Mouse (Mus musculus) hindbrain, embryonic 15.5 days (tissue): Measurements from ENCODE around the gene B4gat1. TPM values are rescaled to one million over a fixed set of nuclear protein-coding genes. Genes with fewer than 3 reads are reported as not detected.

Experiments
- ATAC-seq: fragments of 200-750 bp; cut with Nextera tagmentation; 2 replicates; pipeline ENCODE4 v1.8.0; 2017; ENCODE audit warnings: low read depth, moderate number of reproducible peaks, moderate TSS enrichment; ENCODE audit not compliant: low FRiP score
- H3K27ac ChIP-seq: fragments of 300-500 bp; sonication (generic); replicated peaks from 2 replicates; pipeline ENCODE4 v1.5.1; 2015; ENCODE audit warnings: mild to moderate bottlenecking, inconsistent platforms
- H3K27me3 ChIP-seq: fragments of 300-500 bp; sonication (generic); 2 replicates; pipeline ENCODE4 v1.6.1; 2015; ENCODE audit warnings: control low read depth, inconsistent platforms
- H3K36me3 ChIP-seq: fragments of 300-500 bp; sonication (generic); 2 replicates; pipeline ENCODE4 v1.6.1; 2015; ENCODE audit warnings: control low read depth, inconsistent platforms
- H3K4me1 ChIP-seq: fragments of 300-500 bp; sonication (generic); replicated peaks from 2 replicates; pipeline ENCODE4 v1.6.1; 2015; ENCODE audit warnings: control low read depth, inconsistent platforms
- H3K4me2 ChIP-seq: fragments of 300-500 bp; sonication (generic); 2 replicates; pipeline ENCODE4 v1.6.1; 2015; ENCODE audit warnings: moderate library complexity, mild to moderate bottlenecking, inconsistent platforms
- H3K4me3 ChIP-seq: fragments of 300-500 bp; sonication (generic); 2 replicates; pipeline ENCODE4 v1.5.1; 2015; ENCODE audit warnings: mild to moderate bottlenecking, inconsistent platforms
- H3K9ac ChIP-seq: fragments of 300-500 bp; sonication (generic); 2 replicates; pipeline ENCODE4 v1.6.1; 2015; ENCODE audit warnings: inconsistent platforms
- H3K9me3 ChIP-seq: fragments of 300-500 bp; sonication (generic); 2 replicates; pipeline ENCODE4 v1.6.1; 2016; ENCODE audit warnings: control low read depth, inconsistent platforms
- WGBS: fragments of 180-500 bp; shearing (Covaris S2); methylation state at CpG from one replicate; pipeline ENCODE4 v1.1.7; 2015; 5-methylcytosine and 5-hydroxymethylcytosine counted together
- polyA plus RNA-seq: library from polyadenylated mRNA; unstranded; fragments of >200 nt; fragmentation: Nextera tagmentation; extraction: Ambion mirVana; gene quantifications from 2 replicates; pipeline ENCODE4 v1.2.1, GENCODE M21; 2015

Gene B4gat1
- polyA plus RNA-seq, 1 experiment from 2014 or later: 93.1 TPM

DNA sequence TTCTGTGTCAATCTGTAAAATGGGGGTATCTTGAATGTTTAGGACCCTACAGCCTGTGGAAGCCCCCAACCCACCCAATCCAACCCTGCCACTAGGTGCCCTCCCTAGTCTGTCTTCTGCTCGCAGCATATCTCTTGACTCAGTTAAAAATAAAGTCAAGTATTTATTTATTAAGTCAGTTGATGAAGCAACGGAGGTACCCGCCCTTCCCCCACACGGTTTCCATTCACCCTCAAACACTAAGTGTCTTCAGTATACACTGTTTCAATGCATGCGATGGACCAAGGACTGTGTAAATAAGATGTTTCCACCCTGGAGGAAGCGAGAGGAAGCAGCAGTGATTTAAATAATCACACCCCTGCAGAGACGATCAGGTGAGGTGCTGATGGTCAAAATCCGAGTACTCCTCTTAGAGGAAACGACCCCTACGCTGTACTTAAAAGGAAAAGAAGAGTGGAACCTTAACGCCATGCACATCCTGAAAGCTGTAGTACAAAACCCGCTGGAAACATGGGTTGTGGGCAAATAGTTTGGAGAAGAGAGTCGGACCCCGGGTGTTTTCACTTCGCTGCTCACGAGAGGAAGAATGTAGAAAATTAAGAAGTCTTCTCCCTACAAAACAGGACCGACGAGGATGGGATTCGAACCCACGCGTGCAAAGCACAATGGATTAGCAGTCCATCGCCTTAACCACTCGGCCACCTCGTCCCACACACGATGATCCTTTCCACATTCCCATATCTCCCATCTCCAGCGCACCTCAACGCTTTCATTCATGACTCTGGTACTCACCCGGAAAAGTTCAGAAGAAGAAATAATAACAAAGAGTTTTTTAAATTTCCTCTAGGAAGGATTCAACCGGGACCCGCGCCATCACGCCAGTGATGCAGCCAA lies 701 bp upstream of the B4gat1 start:
- WGBS: 6% methylated on average over 32 of the region's 32 CpGs
- peaks cover 3% of the 10 kb centered on the region; the same call in 1 of the 2 replicates for H3K36me3 ChIP-seq
- peak; percentile 59 for ATAC-seq
- peak overlapping the region; percentile 92 for H3K27ac ChIP-seq
- peak overlapping the region; percentile 91 for H3K4me3 ChIP-seq
- H3K4me1 ChIP-seq: peaks cover 36% of the 10 kb centered on the region
- H3K9ac ChIP-seq: peak overlapping the region; percentile 95
- peak overlapping the region; percentile 96 for H3K4me2 ChIP-seq
- H3K27me3 ChIP-seq: no peaks in the 10 kb centered on the region
- H3K9me3 ChIP-seq: no peaks in the 10 kb centered on the region

DNA sequence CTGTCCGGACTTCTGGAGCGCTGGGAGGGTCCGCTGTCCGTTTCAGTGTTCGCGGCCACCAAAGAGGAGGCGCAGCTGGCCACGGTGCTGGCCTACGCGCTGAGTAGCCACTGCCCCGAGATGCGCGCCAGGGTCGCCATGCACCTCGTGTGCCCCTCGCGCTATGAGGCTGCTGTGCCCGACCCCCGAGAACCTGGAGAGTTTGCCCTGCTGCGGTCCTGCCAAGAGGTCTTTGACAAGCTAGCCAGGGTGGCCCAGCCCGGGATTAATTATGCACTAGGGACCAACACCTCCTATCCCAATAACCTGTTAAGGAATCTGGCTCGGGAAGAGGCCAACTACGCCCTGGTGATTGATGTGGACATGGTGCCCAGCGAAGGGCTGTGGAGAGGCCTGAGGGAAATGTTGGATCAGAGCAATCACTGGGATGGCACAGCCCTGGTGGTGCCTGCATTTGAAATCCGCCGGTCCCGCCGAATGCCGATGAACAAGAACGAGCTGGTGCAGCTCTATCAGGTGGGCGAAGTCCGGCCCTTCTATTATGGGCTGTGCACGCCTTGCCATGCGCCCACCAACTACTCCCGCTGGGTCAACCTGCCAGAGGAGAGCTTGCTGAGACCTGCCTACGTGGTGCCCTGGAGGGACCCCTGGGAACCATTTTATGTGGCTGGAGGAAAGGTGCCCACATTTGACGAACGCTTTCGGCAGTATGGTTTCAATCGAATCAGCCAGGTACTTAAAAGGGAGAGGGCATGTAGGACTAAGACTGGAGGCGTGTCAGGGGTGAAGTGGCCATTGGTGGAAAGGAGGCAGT lies 882 bp downstream of the B4gat1 start:
- Histone ChIP-seq H3K9me3 (no peaks in the 10 kb centered on the region), H3K4me3 (peak overlapping the region; percentile 91), H3K36me3 (peaks cover 9% of the 10 kb centered on the region; the same call in 1 of the 2 replicates), H3K9ac (peak overlapping the region; percentile 95), H3K4me1 (peaks cover 37% of the 10 kb centered on the region), H3K27me3 (no peaks in the 10 kb centered on the region), H3K27ac (peak overlapping the region; percentile 92), H3K4me2 (peak overlapping the region; percentile 96)
- ATAC-seq: no peak; the same call in 1 of the 2 replicates
- WGBS: 11% methylated on average over 41 of the region's 41 CpGs

DNA sequence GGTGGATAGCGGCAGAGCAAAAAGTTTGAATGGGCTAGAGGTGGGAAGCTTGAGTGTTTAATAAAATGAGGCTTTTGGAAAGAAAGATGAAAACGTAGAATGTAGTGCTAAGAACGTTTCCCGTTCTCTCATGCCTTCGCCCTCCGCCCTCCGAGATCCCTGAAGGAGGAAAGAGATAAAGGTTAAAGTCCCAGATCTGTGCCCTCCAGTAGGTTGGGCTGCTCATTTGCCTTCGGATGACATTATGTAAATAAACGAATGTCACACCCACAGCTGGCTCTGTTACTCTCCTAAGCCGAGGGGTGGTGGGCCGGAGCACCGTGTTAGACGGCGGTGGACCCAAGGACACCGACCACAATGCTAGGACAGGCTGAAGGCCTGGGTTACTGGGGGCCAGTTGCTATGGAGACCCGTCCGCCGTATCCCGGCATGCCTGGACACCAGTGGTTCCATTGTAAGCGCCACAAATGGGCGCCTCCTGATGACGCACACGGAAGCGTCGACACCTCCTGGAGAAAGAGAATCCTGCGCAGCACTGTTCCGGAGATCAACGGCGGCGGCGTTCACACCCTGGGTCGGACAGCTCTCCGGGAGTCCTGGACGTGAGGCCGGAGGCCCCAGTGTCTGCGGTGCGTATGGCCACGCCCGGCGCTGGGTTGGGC lies 2.4 kb downstream of the B4gat1 start, which contains the start of gene Brms1:
Brms1 (plus strand) TSS at position 493 of the 662 bp plus-strand sequence.
- WGBS: 7% methylated on average over 40 of the region's 40 CpGs
- H3K9me3 ChIP-seq: no peaks in the 10 kb centered on the region
- H3K4me3 ChIP-seq: peak within 1 kb of the TSS; percentile 91
- peak within 1 kb of the TSS; percentile 95 for H3K9ac ChIP-seq
- peak; percentile 60 for ATAC-seq
- H3K36me3 ChIP-seq: peaks cover 9% of the 10 kb centered on the region; the same call in 1 of the 2 replicates
- no peaks in the 10 kb centered on the region for H3K27me3 ChIP-seq
- H3K4me2 ChIP-seq: peak within 1 kb of the TSS; percentile 96
- H3K27ac ChIP-seq: peak within 1 kb of the TSS; percentile 67
- H3K4me1 ChIP-seq: peaks cover 37% of the 10 kb centered on the region

DNA sequence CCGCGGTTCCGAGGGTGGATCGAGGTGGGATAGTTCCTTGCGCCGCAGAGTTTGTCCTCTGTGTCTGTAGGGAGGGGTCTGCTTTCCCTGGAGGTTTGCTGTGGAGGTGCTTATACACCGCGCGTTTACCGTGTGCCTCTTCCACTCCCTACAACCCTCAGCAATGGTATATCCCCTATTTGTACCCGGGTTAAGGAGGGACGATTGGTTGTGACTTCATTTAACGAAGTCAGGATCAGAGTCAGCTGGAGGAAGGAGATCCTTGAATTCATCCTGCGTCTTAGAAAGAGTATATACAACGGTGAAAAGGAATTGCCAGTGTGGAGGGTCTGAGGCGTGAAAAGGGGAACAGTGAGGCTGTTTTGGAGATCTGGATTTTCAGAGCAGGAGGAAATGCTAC lies 3.0 kb downstream of the B4gat1 start:
- peaks cover 13% of the 10 kb centered on the region for H3K36me3 ChIP-seq
- H3K4me1 ChIP-seq: peaks cover 37% of the 10 kb centered on the region
- peak overlapping the region; percentile 67 for H3K27ac ChIP-seq
- WGBS: 2% methylated on average over 16 of the region's 16 CpGs
- peak overlapping the region; percentile 96 for H3K4me2 ChIP-seq
- ATAC-seq: no peak
- H3K4me3 ChIP-seq: peak overlapping the region; percentile 91
- H3K9ac ChIP-seq: peak overlapping the region; percentile 95
- H3K27me3 ChIP-seq: no peaks in the 10 kb centered on the region
- H3K9me3 ChIP-seq: no peaks in the 10 kb centered on the region

DNA sequence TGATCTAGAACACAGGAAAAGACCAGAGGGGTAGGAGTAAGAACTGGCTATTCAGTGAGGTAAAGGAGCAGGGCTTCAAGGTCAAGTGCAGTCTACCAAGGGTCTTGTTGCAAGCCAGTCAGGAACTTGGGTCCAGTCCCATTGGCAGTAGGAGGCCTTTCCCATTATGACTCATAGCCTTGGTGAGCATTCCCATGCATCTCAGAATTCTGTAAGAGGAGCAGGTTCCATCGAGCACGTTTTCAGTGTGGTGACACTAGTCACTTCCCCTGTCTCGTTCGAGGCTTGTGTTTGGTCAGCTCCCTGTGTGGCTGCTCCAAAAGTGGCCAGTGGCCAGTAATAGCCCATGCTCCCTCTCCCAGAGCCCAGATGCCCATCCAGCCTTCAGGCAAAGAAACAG lies 6.9 kb downstream of the B4gat1 start:
- Histone ChIP-seq H3K36me3 (peaks cover 36% of the 10 kb centered on the region), H3K27ac (no peak overlapping the region), H3K4me3 (no peak overlapping the region), H3K4me2 (no peak overlapping the region), H3K4me1 (peaks cover 26% of the 10 kb centered on the region), H3K9me3 (no peaks in the 10 kb centered on the region), H3K27me3 (peaks cover 4% of the 10 kb centered on the region), H3K9ac (no peak overlapping the region)
- ATAC-seq: no peak
- 79% methylated on average over 4 of the region's 4 CpGs for WGBS

DNA sequence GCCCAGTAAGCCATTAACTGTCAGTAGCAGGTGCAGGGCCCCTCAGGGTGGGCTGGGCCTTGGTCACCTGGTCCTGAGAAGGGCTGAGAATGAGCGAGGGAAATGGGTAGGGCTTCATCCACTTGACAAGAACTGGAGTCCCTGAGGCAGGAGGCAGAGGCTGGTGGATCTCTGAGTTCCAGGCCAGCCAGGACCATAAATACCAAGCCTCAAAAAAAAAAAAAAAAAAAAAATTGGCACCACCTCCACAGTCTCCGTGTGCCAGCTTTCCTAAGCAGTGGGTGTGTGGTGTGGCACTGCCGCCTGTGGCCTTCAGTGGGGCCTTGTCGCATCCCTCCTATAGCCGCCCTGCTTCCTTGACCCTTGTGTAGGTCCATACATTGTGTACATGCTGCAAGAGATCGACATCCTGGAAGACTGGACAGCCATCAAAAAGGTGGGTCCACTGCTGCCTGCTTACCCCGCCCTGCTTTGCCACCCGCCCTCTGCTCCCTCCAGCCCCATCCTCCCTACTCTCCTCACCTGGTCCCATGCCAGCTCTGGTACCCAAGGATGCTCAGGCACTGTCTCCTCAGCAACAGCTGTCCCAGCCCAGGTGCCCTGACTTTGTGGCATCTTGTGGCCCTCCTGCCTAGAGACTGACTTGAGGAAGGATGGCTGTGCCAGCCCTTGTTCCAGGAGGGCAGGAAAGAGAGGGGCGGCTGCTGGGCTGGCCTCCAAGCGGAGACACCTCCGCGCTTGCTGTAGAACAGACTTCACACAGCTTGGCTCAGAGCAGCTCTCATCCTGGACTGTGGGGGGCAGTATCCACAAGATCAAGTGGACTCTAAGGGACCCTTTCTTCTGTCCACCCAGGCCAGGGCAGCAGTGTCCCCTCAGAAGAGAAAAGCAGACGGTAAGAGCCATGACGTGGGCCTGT lies 9.8 kb downstream of the B4gat1 start:
- Histone ChIP-seq H3K27me3 (peaks cover 32% of the 10 kb centered on the region), H3K4me1 (peaks cover 8% of the 10 kb centered on the region), H3K27ac (no peak overlapping the region), H3K9ac (no peak overlapping the region), H3K36me3 (peaks cover 32% of the 10 kb centered on the region), H3K4me2 (no peak overlapping the region), H3K4me3 (no peak overlapping the region), H3K9me3 (no peaks in the 10 kb centered on the region)
- ATAC-seq: no peak
- 86% methylated on average over 14 of the region's 14 CpGs for WGBS

DNA sequence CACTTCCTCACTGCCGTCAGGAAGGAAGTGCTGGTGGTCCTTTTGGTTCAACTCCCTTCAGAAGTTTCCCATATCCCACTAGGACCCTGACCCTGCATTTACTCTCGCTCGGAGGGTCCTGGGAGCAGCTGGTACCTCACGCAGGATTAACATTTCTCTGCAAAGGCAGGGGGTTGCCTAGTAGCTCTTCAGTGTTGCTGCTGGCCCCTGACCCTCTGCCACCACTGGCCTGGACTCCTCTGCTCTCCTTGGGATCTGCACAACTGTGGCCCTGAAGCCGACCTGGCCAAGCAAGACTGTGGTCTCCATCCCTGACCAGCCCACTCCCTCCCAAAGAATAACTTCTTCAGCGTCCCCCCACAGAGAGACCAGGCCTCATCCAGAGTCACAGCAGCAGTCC lies 10.7 kb downstream of the B4gat1 start:
- 70% methylated on average over 6 of the region's 6 CpGs for WGBS
- no peak overlapping the region for H3K27ac ChIP-seq
- peaks cover 8% of the 10 kb centered on the region for H3K4me1 ChIP-seq
- no peak for ATAC-seq
- H3K4me2 ChIP-seq: no peak overlapping the region
- H3K4me3 ChIP-seq: no peak overlapping the region
- H3K9me3 ChIP-seq: no peaks in the 10 kb centered on the region
- no peak overlapping the region for H3K9ac ChIP-seq
- H3K36me3 ChIP-seq: peaks cover 27% of the 10 kb centered on the region
- H3K27me3 ChIP-seq: peaks cover 38% of the 10 kb centered on the region

DNA sequence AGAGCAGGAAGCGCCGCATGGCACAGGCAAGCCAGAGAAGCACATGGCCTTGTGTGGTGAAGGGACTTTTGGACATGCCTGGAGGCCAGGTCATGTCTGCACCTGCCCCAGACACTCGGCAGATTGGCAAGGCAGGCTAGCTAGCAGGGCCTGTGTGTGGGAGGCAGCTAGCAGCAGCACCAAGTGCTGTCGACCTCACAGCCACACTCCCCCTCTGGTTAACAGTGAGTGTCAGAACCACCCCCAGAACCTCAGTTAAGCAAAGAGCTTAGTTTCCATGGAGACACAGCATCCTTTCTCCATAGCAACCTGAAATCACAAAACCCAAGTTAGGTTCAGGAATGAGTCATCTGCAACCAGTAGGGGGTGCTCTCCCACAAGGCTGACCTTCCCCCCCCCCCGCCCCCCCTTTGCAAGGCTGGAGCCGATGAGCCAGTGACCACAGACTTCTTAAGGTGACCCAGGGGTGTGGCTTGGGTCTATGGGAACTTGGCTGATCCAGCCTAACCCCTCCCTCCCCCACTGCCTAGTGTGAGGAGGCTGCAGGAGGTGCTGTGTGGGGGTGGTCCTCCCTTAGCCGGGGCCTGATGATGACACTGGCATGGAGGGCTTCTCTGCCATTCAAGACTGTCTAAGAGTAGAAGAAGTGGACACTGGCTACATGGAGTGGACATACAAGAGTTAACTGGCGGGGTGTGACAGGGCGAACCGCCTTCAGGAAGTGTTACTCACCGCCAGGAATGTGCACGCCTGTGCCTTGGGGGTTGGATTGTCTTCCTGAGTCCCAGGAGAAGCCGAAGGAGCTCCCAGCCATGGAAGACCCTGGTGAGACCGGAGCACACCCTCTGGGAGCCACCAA lies 11.7 kb downstream of the B4gat1 start, which contains the start of gene Rin1:
Rin1 (plus strand) TSS at position 435 of the 859 bp plus-strand sequence.
- no peaks in the 10 kb centered on the region for H3K9me3 ChIP-seq
- peaks cover 38% of the 10 kb centered on the region for H3K27me3 ChIP-seq
- ATAC-seq: peak; percentile 46; the same call in 1 of the 2 replicates
- 0 out of 2 replicates have a peak within 1 kb of the TSS, but pooled peaks have one; percentile 3 for H3K4me3 ChIP-seq
- H3K27ac ChIP-seq: no peak within 1 kb of the TSS
- H3K9ac ChIP-seq: no peak within 1 kb of the TSS
- peak within 1 kb of the TSS; percentile 16 for H3K4me2 ChIP-seq
- H3K36me3 ChIP-seq: peaks cover 27% of the 10 kb centered on the region
- 21% methylated on average over 14 of the region's 14 CpGs for WGBS
- peaks cover 8% of the 10 kb centered on the region for H3K4me1 ChIP-seq

DNA sequence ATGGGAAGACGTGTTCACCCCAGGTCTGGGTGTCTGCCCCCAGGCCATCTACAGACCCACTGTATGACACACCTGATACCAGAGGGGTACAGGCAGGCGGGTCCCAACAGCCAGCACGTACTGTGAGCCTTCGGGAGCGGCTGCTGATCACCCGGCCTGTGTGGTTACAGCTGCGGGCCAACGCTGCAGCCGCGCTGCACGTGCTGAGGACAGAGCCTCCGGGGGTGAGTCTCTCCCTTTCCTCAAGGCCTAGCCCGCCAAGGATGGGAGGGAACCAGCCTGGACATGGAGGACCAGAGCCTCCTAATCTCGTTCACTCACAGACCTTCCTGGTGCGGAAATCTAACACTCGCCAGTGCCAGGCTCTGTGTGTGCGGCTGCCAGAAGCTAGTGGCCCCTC lies 12.4 kb downstream of the B4gat1 start:
- Histone ChIP-seq H3K4me2 (peak overlapping the region; percentile 16; the same call in 1 of the 2 replicates), H3K9me3 (no peaks in the 10 kb centered on the region), H3K4me1 (peaks cover 8% of the 10 kb centered on the region), H3K27ac (no peak overlapping the region), H3K27me3 (peaks cover 38% of the 10 kb centered on the region), H3K36me3 (peaks cover 27% of the 10 kb centered on the region), H3K9ac (no peak overlapping the region), H3K4me3 (0 out of 2 replicates have a peak overlapping the region, but pooled peaks have one; percentile 3)
- no peak for ATAC-seq
- WGBS: 9% methylated on average over 17 of the region's 17 CpGs

DNA sequence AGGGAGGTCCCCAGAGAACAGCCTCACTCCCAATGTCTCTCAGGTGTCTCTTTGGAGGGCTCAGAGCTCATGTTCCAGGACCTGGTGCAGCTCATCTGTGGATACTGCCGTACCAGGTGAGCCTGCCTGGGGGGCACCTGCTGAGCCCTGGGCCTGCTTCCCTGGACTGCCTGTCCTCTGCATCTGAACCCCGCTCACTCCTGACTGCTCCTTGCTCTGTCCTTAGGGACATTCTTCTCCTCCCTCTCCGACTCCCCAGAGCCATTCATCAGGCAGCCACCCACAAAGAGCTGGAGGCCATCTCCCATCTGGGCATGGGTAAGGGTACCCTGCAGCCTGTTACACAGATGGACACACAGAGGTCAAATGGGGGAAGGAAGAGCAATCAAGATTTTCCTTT lies 12.9 kb downstream of the B4gat1 start:
- Histone ChIP-seq H3K36me3 (peaks cover 24% of the 10 kb centered on the region), H3K4me2 (0 out of 2 replicates have a peak overlapping the region, but pooled peaks have one; percentile 16), H3K4me3 (no peak overlapping the region), H3K27me3 (peaks cover 38% of the 10 kb centered on the region), H3K9me3 (no peaks in the 10 kb centered on the region), H3K27ac (no peak overlapping the region), H3K4me1 (peaks cover 12% of the 10 kb centered on the region), H3K9ac (no peak overlapping the region)
- WGBS: 42% methylated on average over 3 of the region's 3 CpGs
- no peak for ATAC-seq
